Mouse (Mus musculus): ENCODE data around the gene Pithd1.

DNA sequence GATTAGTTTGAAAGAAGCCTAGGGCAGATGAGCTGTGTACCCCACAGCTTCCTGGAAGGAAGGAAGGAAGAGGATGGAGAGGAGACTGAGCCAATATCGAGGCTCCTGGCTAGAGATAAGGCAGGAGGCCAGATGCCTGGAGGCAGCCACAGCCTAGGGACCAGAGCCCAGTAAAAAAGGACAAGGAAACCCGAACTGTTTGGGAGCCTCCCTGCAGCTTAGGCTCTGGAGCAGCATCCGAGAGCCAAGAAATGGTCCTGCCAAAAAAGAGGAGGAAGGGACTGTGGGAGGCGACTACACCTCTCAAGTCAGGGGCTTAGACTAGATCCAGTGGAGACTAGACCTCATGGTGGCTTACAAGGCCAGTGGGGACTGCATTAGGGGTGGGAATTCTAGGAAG, 43.7 kb downstream of the Pithd1 start:
- TF ChIP-seq ZNF384 (IDR thresholded peaks at IDR 0.05; ENCODE audit: low read depth, low read length) (no peak), MAFK (IDR thresholded peaks at IDR 0.05; ENCODE audit: insufficient read depth, low read depth, low read length) (no peak)

Data from ES-E14 (cell line).